Mouse (Mus musculus): ENCODE measurements around the gene Tex12. TPM values are rescaled to one million over a fixed set of nuclear protein-coding genes. Genes with fewer than 3 reads are reported as not detected.

Tex12 gene
- polyA plus RNA-seq, 1 experiment from 2014 or later = 0.17 TPM

GRCm38 (mm10) chr9:50593544-50593943, 32.4 kb upstream of the Tex12 start:
- H3K36me3 ChIP-seq (ENCODE audit: control insufficient read depth, insufficient read depth, low read length) = peaks cover 7% of the 10 kb centered on the region
- peak; percentile 62 for DNase-seq (ENCODE audit: low spot score)
- no peak overlapping the region for H3K9ac ChIP-seq (ENCODE audit: low read depth, low read length)
- no peak overlapping the region for H3K27ac ChIP-seq (ENCODE audit: low read depth, low read length)
- no peaks in the 10 kb centered on the region for H3K27me3 ChIP-seq (ENCODE audit: control insufficient read depth, insufficient read depth, low read length)
- no peaks in the 10 kb centered on the region for H3K4me1 ChIP-seq (replicated peaks; ENCODE audit: control insufficient read depth, insufficient read depth, low read length)
- no peaks in the 10 kb centered on the region for H3K9me3 ChIP-seq (ENCODE audit: control insufficient read depth, low read length)
- H3K4me3 ChIP-seq (ENCODE audit: low read depth, low read length) = no peak overlapping the region
- H3K4me2 ChIP-seq (replicated peaks; ENCODE audit: low read depth, low read length) = no peak overlapping the region
- ATAC-seq (ENCODE audit: low FRiP score) = no peak
- WGBS = 80% methylated on average over 3 of the region's 3 CpGs

- Histone ChIP-seq H3K4me2 (replicated peaks; ENCODE audit: low read depth, low read length) (no peak overlapping the region), H3K9ac (ENCODE audit: low read depth, low read length) (no peak overlapping the region), H3K4me3 (ENCODE audit: low read depth, low read length) (no peak overlapping the region), H3K4me1 (replicated peaks; ENCODE audit: control insufficient read depth, insufficient read depth, low read length) (no peaks in the 10 kb centered on the region), H3K9me3 (ENCODE audit: control insufficient read depth, low read length) (no peaks in the 10 kb centered on the region), H3K27ac (ENCODE audit: low read depth, low read length) (no peak overlapping the region), H3K36me3 (ENCODE audit: control insufficient read depth, insufficient read depth, low read length) (peaks cover 7% of the 10 kb centered on the region), H3K27me3 (ENCODE audit: control insufficient read depth, insufficient read depth, low read length) (no peaks in the 10 kb centered on the region)
- WGBS = 91% methylated on average over 9 of the region's 9 CpGs
- DNase-seq (ENCODE audit: low spot score) (no peak), ATAC-seq (ENCODE audit: low FRiP score) (no peak)
Observed at GRCm38 (mm10) chr9:50592955-50593354, 31.8 kb upstream of the Tex12 start.

- no peaks in the 10 kb centered on the region for H3K27me3 ChIP-seq (ENCODE audit: control insufficient read depth, insufficient read depth, low read length)
- no peak overlapping the region for H3K4me2 ChIP-seq (replicated peaks; ENCODE audit: low read depth, low read length)
- H3K4me1 ChIP-seq (replicated peaks; ENCODE audit: control insufficient read depth, insufficient read depth, low read length) = no peaks in the 10 kb centered on the region
- no peaks in the 10 kb centered on the region for H3K36me3 ChIP-seq (ENCODE audit: control insufficient read depth, insufficient read depth, low read length)
- H3K4me3 ChIP-seq (ENCODE audit: low read depth, low read length) = no peak overlapping the region
- WGBS = 79% methylated on average over 10 of the region's 10 CpGs
- ATAC-seq (ENCODE audit: low FRiP score) (no peak), DNase-seq (ENCODE audit: low spot score) (no peak)
- H3K9me3 ChIP-seq (ENCODE audit: control insufficient read depth, low read length) = no peaks in the 10 kb centered on the region
- no peak overlapping the region for H3K9ac ChIP-seq (ENCODE audit: low read depth, low read length)
- no peak overlapping the region for H3K27ac ChIP-seq (ENCODE audit: low read depth, low read length)
Observed at GRCm38 (mm10) chr9:50590856-50591518, 29.9 kb upstream of the Tex12 start.

GRCm38 (mm10) chr9:50586955-50587354, 25.8 kb upstream of the Tex12 start:
- Histone ChIP-seq H3K4me3 (ENCODE audit: low read depth, low read length) (no peak overlapping the region), H3K9me3 (ENCODE audit: control insufficient read depth, low read length) (no peaks in the 10 kb centered on the region), H3K27ac (ENCODE audit: low read depth, low read length) (no peak overlapping the region), H3K9ac (ENCODE audit: low read depth, low read length) (no peak overlapping the region), H3K27me3 (ENCODE audit: control insufficient read depth, insufficient read depth, low read length) (no peaks in the 10 kb centered on the region), H3K36me3 (ENCODE audit: control insufficient read depth, insufficient read depth, low read length) (no peaks in the 10 kb centered on the region), H3K4me2 (replicated peaks; ENCODE audit: low read depth, low read length) (no peak overlapping the region), H3K4me1 (replicated peaks; ENCODE audit: control insufficient read depth, insufficient read depth, low read length) (no peaks in the 10 kb centered on the region)
- WGBS = 88% methylated on average over 4 of the region's 4 CpGs
- no peak for DNase-seq (ENCODE audit: low spot score)
- no peak for ATAC-seq (ENCODE audit: low FRiP score)

GRCm38 (mm10) chr9:50585145-50585818, 24.2 kb upstream of the Tex12 start:
- no peak for DNase-seq (ENCODE audit: low spot score)
- Histone ChIP-seq H3K36me3 (ENCODE audit: control insufficient read depth, insufficient read depth, low read length) (no peaks in the 10 kb centered on the region), H3K27ac (ENCODE audit: low read depth, low read length) (no peak overlapping the region), H3K4me3 (ENCODE audit: low read depth, low read length) (no peak overlapping the region), H3K9me3 (ENCODE audit: control insufficient read depth, low read length) (no peaks in the 10 kb centered on the region), H3K27me3 (ENCODE audit: control insufficient read depth, insufficient read depth, low read length) (no peaks in the 10 kb centered on the region), H3K9ac (ENCODE audit: low read depth, low read length) (no peak overlapping the region), H3K4me1 (replicated peaks; ENCODE audit: control insufficient read depth, insufficient read depth, low read length) (no peaks in the 10 kb centered on the region), H3K4me2 (replicated peaks; ENCODE audit: low read depth, low read length) (no peak overlapping the region)
- ATAC-seq (ENCODE audit: low FRiP score) = no peak
- WGBS = 84% methylated on average over 6 of the region's 6 CpGs

GRCm38 (mm10) chr9:50580370-50580769, 19.2 kb upstream of the Tex12 start:
- no peak overlapping the region for H3K9ac ChIP-seq (ENCODE audit: low read depth, low read length)
- ATAC-seq (ENCODE audit: low FRiP score) (no peak), DNase-seq (ENCODE audit: low spot score) (no peak)
- H3K4me1 ChIP-seq (replicated peaks; ENCODE audit: control insufficient read depth, insufficient read depth, low read length) = no peaks in the 10 kb centered on the region
- H3K36me3 ChIP-seq (ENCODE audit: control insufficient read depth, insufficient read depth, low read length) = no peaks in the 10 kb centered on the region
- 42% methylated on average over 4 of the region's 4 CpGs for WGBS
- no peak overlapping the region for H3K27ac ChIP-seq (ENCODE audit: low read depth, low read length)
- H3K4me2 ChIP-seq (replicated peaks; ENCODE audit: low read depth, low read length) = no peak overlapping the region
- H3K4me3 ChIP-seq (ENCODE audit: low read depth, low read length) = no peak overlapping the region
- no peaks in the 10 kb centered on the region for H3K9me3 ChIP-seq (ENCODE audit: control insufficient read depth, low read length)
- no peaks in the 10 kb centered on the region for H3K27me3 ChIP-seq (ENCODE audit: control insufficient read depth, insufficient read depth, low read length)

GRCm38 (mm10) chr9:50569599-50570525, 8.7 kb upstream of the Tex12 start:
- 80% methylated on average over 10 of the region's 10 CpGs for WGBS
- no peak overlapping the region for H3K4me2 ChIP-seq (replicated peaks; ENCODE audit: low read depth, low read length)

GRCm38 (mm10) chr9:50567881-50568280, 6.8 kb upstream of the Tex12 start:
- DNase-seq (ENCODE audit: low spot score) (no peak), ATAC-seq (ENCODE audit: low FRiP score) (no peak)
- no peak overlapping the region for H3K9ac ChIP-seq (ENCODE audit: low read depth, low read length)
- H3K4me1 ChIP-seq (replicated peaks; ENCODE audit: control insufficient read depth, insufficient read depth, low read length) = no peaks in the 10 kb centered on the region
- 91% methylated on average over 2 of the region's 2 CpGs for WGBS
- no peaks in the 10 kb centered on the region for H3K9me3 ChIP-seq (ENCODE audit: control insufficient read depth, low read length)
- H3K36me3 ChIP-seq (ENCODE audit: control insufficient read depth, insufficient read depth, low read length) = no peaks in the 10 kb centered on the region
- H3K4me2 ChIP-seq (replicated peaks; ENCODE audit: low read depth, low read length) = no peak overlapping the region
- no peak overlapping the region for H3K27ac ChIP-seq (ENCODE audit: low read depth, low read length)
- H3K4me3 ChIP-seq (ENCODE audit: low read depth, low read length) = no peak overlapping the region
- H3K27me3 ChIP-seq (ENCODE audit: control insufficient read depth, insufficient read depth, low read length) = no peaks in the 10 kb centered on the region

More at GRCm38 (mm10) chr9:50569599-50570525, 8.7 kb upstream of the Tex12 start:
- Histone ChIP-seq H3K9ac (ENCODE audit: low read depth, low read length) (no peak overlapping the region), H3K36me3 (ENCODE audit: control insufficient read depth, insufficient read depth, low read length) (no peaks in the 10 kb centered on the region), H3K4me1 (replicated peaks; ENCODE audit: control insufficient read depth, insufficient read depth, low read length) (no peaks in the 10 kb centered on the region), H3K27ac (ENCODE audit: low read depth, low read length) (no peak overlapping the region), H3K27me3 (ENCODE audit: control insufficient read depth, insufficient read depth, low read length) (no peaks in the 10 kb centered on the region), H3K4me3 (ENCODE audit: low read depth, low read length) (no peak overlapping the region), H3K9me3 (ENCODE audit: control insufficient read depth, low read length) (no peaks in the 10 kb centered on the region)
- DNase-seq (ENCODE audit: low spot score) = no peak
- ATAC-seq (ENCODE audit: low FRiP score) = no peak
